Mouse (Mus musculus) CH12.LX (cell line): ENCODE data around the gene Gm20388. TPM values are rescaled to one million over a fixed set of nuclear protein-coding genes. Genes with fewer than 3 reads are reported as not detected.

Experiments
- DNase-seq: peaks from one replicate; pipeline ENCODE4 v3.0.0-alpha.2; 2013; ENCODE audit errors: extremely low read depth
- H3K27ac ChIP-seq: 2 replicates; pipeline ENCODE4 v1.5.1; 2012; ENCODE audit warnings: low read depth, mild to moderate bottlenecking, control low read depth, moderate library complexity; ENCODE audit not compliant: insufficient read depth
- H3K27me3 ChIP-seq: replicated peaks from 2 replicates; pipeline ENCODE3; 2012; ENCODE audit warnings: inconsistent platforms
- H3K36me3 ChIP-seq, 2 experiments: replicated peaks in 1 of 2; 2 replicates each; pipeline versions ENCODE3 to v1.6.1; 2012; ENCODE audit warnings: inconsistent platforms in 1 of 2, low read length in 1 of 2, mild to moderate bottlenecking in 1 of 2, mixed read lengths in 1 of 2, moderate library complexity in 1 of 2; ENCODE audit not compliant: control insufficient read depth in 1 of 2, insufficient read depth in 1 of 2
- H3K4me1 ChIP-seq, 2 experiments: 2 replicates each; pipeline ENCODE4 v1.6.1; 2012; ENCODE audit warnings: inconsistent platforms in 1 of 2, moderate library complexity in 1 of 2; ENCODE audit not compliant: insufficient read depth in 2 of 2, control insufficient read depth in 1 of 2
- H3K4me2 ChIP-seq: 2 replicates; pipeline ENCODE4 v1.6.1; 2012; ENCODE audit warnings: low read depth, mild to moderate bottlenecking, control low read depth; ENCODE audit not compliant: poor library complexity, insufficient read depth, severe bottlenecking
- H3K4me3 ChIP-seq, 3 experiments: fragments of 150-350 bp in 1 of 3; sonication (generic) in 1 of 3; replicated peaks in 1 of 3; 2 replicates each; pipeline versions ENCODE3 to v1.5.1; 2011 to 2012; ENCODE audit warnings: low read depth in 2 of 3, low read length in 2 of 3, mild to moderate bottlenecking in 2 of 3, moderate library complexity in 2 of 3, control low read depth in 1 of 3, improper control_type of control experiment in 1 of 3, inconsistent platforms in 1 of 3, mixed read lengths in 1 of 3; ENCODE audit not compliant: poor library complexity in 1 of 3
- H3K79me2 ChIP-seq: replicated peaks from 2 replicates; pipeline ENCODE4 v1.6.1; 2012; ENCODE audit warnings: mild to moderate bottlenecking, moderate library complexity; ENCODE audit not compliant: control insufficient read depth, poor library complexity, insufficient read depth, severe bottlenecking; ENCODE audit errors: extremely low read depth
- H3K9ac ChIP-seq: 2 replicates; pipeline ENCODE4 v1.6.1; 2012; ENCODE audit warnings: low read depth, mild to moderate bottlenecking, control low read depth, moderate library complexity; ENCODE audit not compliant: insufficient read depth
- H3K9me3 ChIP-seq: replicated peaks from 2 replicates; pipeline ENCODE3; 2012; ENCODE audit warnings: low read length, inconsistent platforms, mixed read lengths
- BHLHE40 ChIP-seq: IDR thresholded peaks from 2 replicates; pipeline ENCODE4 v1.6.1; 2011; ENCODE audit warnings: mild to moderate bottlenecking, low read depth, low read length, improper control_type of control experiment
- HCFC1 ChIP-seq: IDR thresholded peaks from 2 replicates; pipeline ENCODE4 v1.6.1; 2012; ENCODE audit warnings: low read depth, mild to moderate bottlenecking, inconsistent platforms, low read length, improper control_type of control experiment
- MAX ChIP-seq: IDR thresholded peaks from 2 replicates; pipeline ENCODE4 v1.6.1; 2011; ENCODE audit warnings: low read length, improper control_type of control experiment
- MAZ ChIP-seq: IDR thresholded peaks from 2 replicates; pipeline ENCODE4 v1.6.1; 2012; ENCODE audit warnings: low read depth, mild to moderate bottlenecking, inconsistent platforms, low read length, improper control_type of control experiment, moderate library complexity
- MEF2A ChIP-seq: IDR thresholded peaks from 2 replicates; pipeline ENCODE4 v1.6.1; 2014; ENCODE audit warnings: low read depth, mild to moderate bottlenecking, inconsistent platforms, low read length, improper control_type of control experiment, borderline replicate concordance
- MYC ChIP-seq: IDR thresholded peaks from 2 replicates; pipeline ENCODE4 v1.6.1; 2011; ENCODE audit warnings: low read depth, mild to moderate bottlenecking, improper control_type of control experiment, low read length
- NELFE ChIP-seq: IDR thresholded peaks from 2 replicates; pipeline ENCODE4 v1.6.1; 2011; ENCODE audit warnings: low read depth, low read length, improper control_type of control experiment
- PAX5 ChIP-seq: IDR thresholded peaks from 2 replicates; pipeline ENCODE4 v1.6.1; 2012; ENCODE audit warnings: low read length, inconsistent platforms, mixed read lengths
- POLR2A ChIP-seq: IDR thresholded peaks from 2 replicates; pipeline ENCODE4 v1.6.1; 2011; ENCODE audit warnings: low read depth, mild to moderate bottlenecking, improper control_type of control experiment, low read length
- SMC3 ChIP-seq: IDR thresholded peaks from 2 replicates; pipeline ENCODE4 v1.6.1; 2011; ENCODE audit warnings: low read depth, low read length, improper control_type of control experiment
- TBP ChIP-seq: conservative IDR thresholded peaks from 2 replicates; pipeline ENCODE4 v1.6.1; 2011; ENCODE audit warnings: low read depth, low read length, improper control_type of control experiment
- dilution Hi-C: fragments of 300-500 bp; cut with MboI; formaldehyde crosslinking; loops from 2 replicates; pipeline ENCODE4 v1.14.3; 2020; ENCODE audit warnings: low sequenced_read_pairs; ENCODE audit not compliant: extremely low pct_unique_long_range_greater_than_20kb, extremely low pct_ligation_motif_present
- in situ Hi-C: fragments of 300-500 bp; cut with MboI; formaldehyde crosslinking; loops from 3 replicates; pipeline ENCODE4 v1.14.3; 2019; ENCODE audit warnings: low sequenced_read_pairs, low pct_ligation_motif_present, low pct_unique_long_range_greater_than_20kb, mixed read lengths
- polyA plus RNA-seq: library from polyadenylated mRNA; unstranded; fragments of >175 nt; gene quantifications from 2 replicates; pipeline ENCODE4 v1.2.1, GENCODE M21; 2012; ENCODE audit warnings: low read depth; ENCODE audit not compliant: insufficient read length
- total RNA-seq, 2 experiments: library from RNA; depleted of rRNA; stranded (reverse); fragments of 300-350 nt in 1 of 2; fragments of >200 nt in 1 of 2; gene quantifications; 2 replicates each; pipeline ENCODE4 v1.2.3; 2012 to 2014

The Gm20388 gene
- total and polyA plus RNA-seq, 3 experiments: 14.8 to 26.3 (median 22.2) TPM

DNA sequence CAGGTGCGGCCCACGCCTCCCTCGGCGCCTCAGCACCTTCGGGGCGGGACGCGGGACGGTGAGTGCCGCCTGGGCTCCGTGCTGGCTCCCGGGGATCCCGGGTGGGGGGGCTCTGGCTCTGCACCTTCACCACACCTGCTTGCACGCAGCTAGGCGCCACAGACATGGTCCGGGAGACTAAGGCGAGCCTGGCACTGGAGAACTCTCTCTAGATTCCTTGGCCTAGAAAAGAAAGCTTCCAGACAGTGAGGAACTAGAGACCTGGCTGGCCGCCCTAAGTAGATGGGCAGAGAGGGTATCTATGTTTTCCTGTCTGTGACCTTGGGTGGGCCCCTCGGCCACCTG lies 48.3 kb upstream of the Gm20388 start:
- Histone ChIP-seq H3K9me3 (peaks cover 17% of the 10 kb centered on the region), H3K79me2 (no peaks in the 10 kb centered on the region), H3K36me3 (peaks cover 0 to 5% of the 10 kb centered on the region in 2 experiments), H3K9ac (peak overlapping the region; percentile 67), H3K4me1 (peaks cover 0 to 14% of the 10 kb centered on the region in 2 experiments; a peak in 2 of 4 replicates), H3K4me2 (peak overlapping the region; percentile 55), H3K27ac (no peak overlapping the region), H3K4me3 (peak overlapping the region; percentile 54 to 84 (median 71)), H3K27me3 (peaks cover 23% of the 10 kb centered on the region)
- DNase-seq: no peak
- dilution Hi-C loops (no loop called here), in situ Hi-C loops (no loop called here)
- no peak for TF ChIP-seq POLR2A
- TF ChIP-seq MAZ: peak; percentile 6; the same call in 1 of the 2 replicates
- no peak for TF ChIP-seq HCFC1
- no peak for TF ChIP-seq MYC
- no peak for TF ChIP-seq MEF2A

DNA sequence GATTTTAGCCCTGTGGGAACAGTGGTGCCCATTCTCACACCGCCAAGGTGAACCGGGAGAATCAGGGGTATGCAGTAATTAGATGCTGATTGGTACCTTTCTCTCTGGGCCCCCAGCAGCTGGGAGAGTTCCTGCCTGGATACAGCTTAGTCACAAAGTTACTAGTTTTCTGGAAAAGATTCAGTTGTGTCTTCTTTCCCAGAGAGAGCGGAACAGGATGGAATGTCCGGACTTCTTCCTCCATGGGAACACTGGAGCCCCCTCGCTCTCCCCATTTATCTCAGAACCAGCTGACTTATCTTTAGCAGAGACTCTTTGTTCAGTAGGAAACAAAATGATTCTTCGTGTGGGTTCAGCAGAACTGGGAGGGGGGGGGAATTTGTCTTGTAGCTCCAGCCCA lies 47.9 kb upstream of the Gm20388 start:
- Histone ChIP-seq H3K27ac (no peak overlapping the region), H3K9ac (peak overlapping the region; percentile 67; the same call in 1 of the 2 replicates), H3K27me3 (peaks cover 21% of the 10 kb centered on the region), H3K79me2 (no peaks in the 10 kb centered on the region), H3K9me3 (peaks cover 13% of the 10 kb centered on the region), H3K36me3 (peaks cover 0 to 5% of the 10 kb centered on the region in 2 experiments), H3K4me3 (peak overlapping the region; percentile 54 to 84 (median 71)), H3K4me1 (peaks cover 0 to 14% of the 10 kb centered on the region in 2 experiments; a peak in 2 of 4 replicates), H3K4me2 (peak overlapping the region; percentile 55)
- no peak for DNase-seq
- in situ Hi-C loops: no loop called here
- TF ChIP-seq BHLHE40 (no peak), SMC3 (no peak)
- dilution Hi-C loops: no loop called here

DNA sequence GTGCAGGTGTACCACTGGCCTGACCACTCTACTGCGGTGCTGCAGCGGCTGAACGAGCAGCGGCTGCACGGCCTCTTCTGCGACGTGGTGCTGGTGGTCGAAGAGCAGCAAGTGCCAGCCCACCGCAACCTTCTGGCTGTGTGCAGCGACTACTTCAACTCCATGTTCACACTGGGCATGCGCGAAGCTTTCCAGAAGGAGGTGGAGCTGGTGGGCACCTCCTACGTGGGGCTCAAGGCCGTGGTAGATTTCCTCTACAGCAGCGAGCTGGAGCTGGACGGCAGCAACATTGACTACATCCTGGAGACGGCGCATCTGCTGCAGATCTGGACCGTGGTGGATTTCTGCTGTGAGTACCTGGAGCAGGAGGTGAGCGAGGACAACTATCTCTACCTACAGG lies 41.0 kb upstream of the Gm20388 start:
- Histone ChIP-seq H3K4me2 (no peak overlapping the region), H3K9ac (no peak overlapping the region), H3K79me2 (no peaks in the 10 kb centered on the region), H3K4me1 (no peaks in the 10 kb centered on the region), H3K9me3 (peaks cover 9% of the 10 kb centered on the region), H3K27me3 (no peaks in the 10 kb centered on the region), H3K36me3 (peaks cover 18 to 42% of the 10 kb centered on the region in 2 experiments), H3K4me3 (no peak overlapping the region), H3K27ac (no peak overlapping the region)
- in situ Hi-C loops: no loop called here
- dilution Hi-C loops: no loop called here
- DNase-seq: no peak
- TF ChIP-seq NELFE (no peak), PAX5 (no peak), MEF2A (no peak), TBP (no peak), MAX (no peak)
